Mouse (Mus musculus): ENCODE measurements around the gene Col18a1.
"Not testable (repeated sequence)": the region's sequence is repeated elsewhere in the genome, so short reads cannot be mapped to it uniquely, and the experiment has no call there.

DNA sequence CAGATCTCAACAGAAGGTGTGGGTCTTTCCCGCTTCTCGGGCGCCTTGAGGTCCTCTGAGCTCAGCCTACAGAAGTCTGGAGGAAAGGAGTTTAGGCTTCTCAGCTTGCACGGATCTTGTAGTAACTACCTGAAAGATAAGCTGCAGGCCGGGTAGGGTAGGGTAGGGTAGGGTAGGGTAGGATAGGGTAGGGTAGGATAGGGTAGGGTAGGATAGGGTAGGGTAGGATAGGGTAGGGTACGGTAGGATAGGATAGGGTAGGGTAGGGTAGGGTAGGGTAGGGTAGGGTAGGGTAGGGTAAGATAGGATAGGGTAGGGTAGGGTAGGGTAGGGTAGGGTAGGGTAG lies 31.6 kb downstream of the Col18a1 start:
- not testable (repeated sequence) for TF ChIP-seq POLR2A (IDR thresholded peaks at IDR 0.05; ENCODE audit: low read depth, low read length); CTCF (IDR thresholded peaks at IDR 0.05; ENCODE audit: borderline replicate concordance, insufficient read depth, low read length)

Data from embryonic fibroblast, embryonic 13.5 days (primary cell).